Mouse (Mus musculus) kidney, adult 11 months (tissue): ENCODE data around the gene Nek6.

Source experiments
- DNase-seq: peaks from one replicate; pipeline ENCODE4 v3.0.0; 2022

Nek6 gene

DNA sequence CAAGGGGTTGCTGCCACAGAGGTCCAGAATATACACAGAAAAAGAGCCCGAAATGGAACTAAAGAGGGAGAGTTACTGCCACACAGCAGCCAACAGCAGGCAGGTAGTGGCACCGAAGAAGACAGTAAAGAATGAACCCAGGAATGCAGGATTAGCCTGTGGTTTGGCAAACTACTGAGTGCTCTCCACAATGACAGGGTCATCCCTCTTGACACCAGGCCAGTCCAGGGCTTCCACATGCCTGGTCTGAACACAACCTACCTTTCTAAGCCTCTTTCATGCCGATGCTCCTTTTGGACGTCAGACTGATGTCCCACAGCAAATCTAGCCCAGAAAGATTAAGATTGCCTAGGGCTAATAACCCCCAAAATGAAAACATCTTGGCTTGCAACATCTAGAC is 117.4 kb downstream of the Nek6 start:
- no peak for DNase-seq

DNA sequence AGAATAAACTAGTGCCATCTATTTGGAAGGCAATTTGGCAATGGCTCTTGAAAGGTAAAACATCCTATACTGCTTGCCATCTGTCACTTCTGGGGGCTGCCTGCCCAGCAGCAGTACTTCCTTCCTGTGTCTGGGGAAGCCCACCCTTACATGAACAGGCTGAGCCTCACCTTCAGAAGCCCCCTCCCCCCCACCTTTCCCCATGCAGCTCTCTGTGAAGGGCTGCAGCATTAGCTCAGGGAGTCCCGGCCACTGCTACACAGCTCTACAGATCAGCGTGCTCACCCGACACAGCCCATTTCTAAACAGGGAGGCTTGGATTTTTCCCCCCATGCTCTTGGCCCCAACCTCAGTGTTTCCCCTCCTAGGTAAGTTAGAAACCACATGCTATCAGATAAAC is 118.0 kb downstream of the Nek6 start:
- DNase-seq = no peak

DNA sequence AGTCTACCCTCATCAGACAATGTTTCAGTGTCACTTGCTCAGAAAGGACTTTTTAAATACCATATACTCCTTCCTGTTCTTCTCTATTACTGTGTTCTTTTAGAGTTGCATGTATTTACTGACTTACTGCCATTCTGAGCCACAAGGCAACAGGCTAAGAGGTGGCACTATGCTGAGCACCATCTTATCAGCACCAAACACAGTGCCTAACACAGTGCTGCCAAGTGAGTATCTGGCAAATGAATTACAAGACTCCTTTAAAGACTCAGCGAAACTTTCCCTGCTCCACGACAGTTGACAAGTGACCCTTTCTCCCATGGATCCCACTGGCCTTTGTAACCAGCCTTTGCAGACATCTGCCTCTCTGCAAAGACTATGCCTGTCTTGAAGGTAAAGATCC is 119.1 kb downstream of the Nek6 start:
- no peak for DNase-seq

DNA sequence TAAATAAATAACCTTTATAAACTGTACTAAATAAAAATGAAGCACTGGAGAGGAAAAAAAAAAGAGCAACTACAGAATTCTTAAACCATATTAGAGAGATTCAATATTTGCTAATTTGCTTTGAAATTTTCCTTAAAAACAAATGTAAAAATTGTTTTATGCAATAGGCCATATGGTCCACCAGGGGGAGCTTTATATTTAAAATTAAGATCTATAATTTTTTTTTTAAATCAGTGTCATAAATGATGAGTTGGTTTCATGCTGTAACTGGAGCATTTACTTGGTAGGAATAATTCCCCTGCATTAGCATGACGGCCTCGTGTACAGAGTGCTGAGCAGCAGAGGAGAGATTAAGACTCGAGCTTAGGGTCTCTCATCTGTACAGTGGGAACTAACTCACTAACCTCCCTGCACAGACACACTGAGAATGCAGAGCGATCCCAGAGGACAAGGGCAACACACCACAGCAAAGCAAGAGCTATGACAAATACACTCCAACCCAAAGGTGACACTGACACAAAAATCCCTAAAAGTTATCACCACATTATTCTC is 126.3 kb downstream of the Nek6 start:
- DNase-seq = no peak

DNA sequence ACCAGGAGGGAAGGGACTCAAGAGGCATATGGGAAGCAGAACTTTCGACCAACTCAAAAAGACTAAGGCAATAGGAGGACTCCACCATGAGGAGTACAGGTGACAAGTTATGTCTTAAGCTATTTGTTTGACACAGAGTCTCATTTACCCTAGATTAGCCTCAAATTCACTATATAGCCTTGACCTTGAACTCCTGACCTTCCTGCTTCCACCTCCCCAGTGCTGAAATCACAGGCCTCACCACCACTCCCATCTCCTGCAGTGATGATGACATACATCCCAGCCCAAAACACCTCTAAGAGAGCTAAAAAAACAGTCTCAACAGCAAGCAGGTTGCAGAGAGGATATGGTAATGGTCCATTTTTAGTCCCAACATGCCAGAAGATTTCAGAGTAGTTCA is 130.3 kb downstream of the Nek6 start:
- no peak for DNase-seq

DNA sequence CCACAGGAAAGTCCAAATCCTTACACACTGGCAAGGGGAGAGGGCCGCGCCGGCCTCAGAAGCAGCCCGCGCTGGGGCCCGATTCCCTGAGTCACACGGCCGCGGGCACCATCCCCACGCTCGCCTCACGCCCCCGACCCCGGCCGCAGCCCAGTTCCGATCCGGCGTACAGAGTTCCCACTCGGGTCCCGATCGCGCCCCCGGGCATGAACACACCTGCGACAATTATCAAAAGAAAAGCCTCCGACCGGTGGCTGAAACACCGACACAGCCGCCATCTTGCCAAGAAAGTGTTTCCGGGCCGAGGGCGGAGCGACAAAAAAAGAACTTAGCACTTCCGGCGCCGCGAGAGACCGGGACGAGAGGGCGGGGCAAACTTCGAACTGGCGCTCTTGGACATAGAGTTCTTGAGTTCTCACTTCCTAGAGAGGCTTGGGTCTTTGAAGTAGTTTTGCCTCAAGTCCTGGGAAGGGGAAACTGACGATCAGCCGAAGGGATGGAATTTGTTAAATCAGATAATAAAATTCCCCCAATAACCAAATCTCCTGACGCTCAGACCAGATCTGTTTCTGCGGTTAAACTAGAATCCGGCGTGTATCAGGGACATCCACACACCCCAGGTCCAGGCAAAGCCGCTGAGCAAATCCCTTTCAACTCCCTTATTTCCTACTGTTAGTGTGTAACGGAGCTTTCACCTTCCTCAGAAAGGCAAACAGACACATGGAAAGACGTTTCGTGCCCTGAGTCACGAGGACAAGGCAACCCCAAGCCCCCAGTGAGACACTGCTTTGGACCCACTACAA is 132.4 kb downstream of the Nek6 start, which contains the start of gene Psmb7:
Gene Psmb7 (minus strand): TSS at position 463 of the 803 bp plus-strand sequence.
- DNase-seq = peak; percentile 89
